Mouse (Mus musculus): ENCODE data around the gene Atic. TPM values are rescaled to one million over a fixed set of nuclear protein-coding genes. Genes with fewer than 3 reads are reported as not detected.

Atic gene
- 44.5 and 47.0 TPM in 2 replicates for polyA plus RNA-seq (2012; rRNA removed)

DNA sequence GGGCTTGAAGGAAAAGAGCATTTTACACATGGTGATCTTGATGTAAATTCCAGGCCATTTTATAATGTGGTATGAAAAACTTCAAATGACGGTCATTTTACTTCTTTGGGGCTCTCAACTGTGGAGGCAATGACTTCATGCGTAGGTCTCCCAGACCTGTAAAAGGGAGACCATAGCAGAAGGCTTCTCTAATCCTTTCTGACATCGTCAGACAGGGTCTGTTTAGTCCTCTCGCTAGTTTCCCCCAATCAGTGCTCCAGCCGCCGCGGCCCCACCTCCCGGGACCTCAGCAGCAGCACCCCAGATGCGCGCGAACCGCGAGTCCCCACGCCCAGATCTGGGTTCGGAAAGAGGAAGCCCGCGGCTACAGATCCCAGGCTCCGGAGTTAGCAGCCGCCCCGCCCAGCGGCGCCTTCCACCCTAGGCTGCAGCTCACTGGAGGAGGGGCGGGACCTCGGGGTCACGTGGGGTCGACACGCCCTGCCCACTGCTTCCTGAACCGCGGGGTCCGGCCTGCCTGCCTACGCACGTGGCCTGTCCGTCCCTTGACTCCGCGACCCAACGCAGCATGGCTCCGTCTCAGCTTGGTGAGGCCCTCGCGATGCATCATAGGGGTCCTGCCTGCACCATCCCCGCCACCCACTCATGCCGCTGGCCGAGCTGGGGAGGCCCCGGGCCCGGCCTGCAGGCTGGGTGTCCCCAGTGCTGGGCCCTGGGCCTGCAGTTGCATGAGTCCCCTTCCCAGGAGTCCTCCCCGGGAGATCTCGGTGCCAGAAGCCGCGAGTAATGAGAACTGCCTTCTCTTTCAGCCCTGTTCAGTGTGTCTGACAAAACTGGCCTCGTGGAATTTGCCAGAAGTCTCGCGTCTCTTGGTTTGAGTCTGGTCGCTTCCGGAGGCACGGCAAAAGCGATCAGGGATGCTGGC lies at the start of gene Atic:
Gene Atic, plus strand, starts transcription at position 463 of the 925 bp plus-strand sequence.

Other genes starting within 250 kb of the Atic start
- 0.08 TPM in 2 replicates for gene Abca12, start 142.2 kb upstream of the Atic start, polyA plus RNA-seq (2012; rRNA removed)
- gene Fn1, start 96.0 kb downstream of the Atic start, polyA plus RNA-seq (2012; rRNA removed): 81.0 and 85.2 TPM in 2 replicates

Measured in central nervous system, embryonic 18 days (tissue).